Mouse (Mus musculus): ENCODE data around the gene Rad1.
"Not testable (repeated sequence)": the region's sequence is repeated elsewhere in the genome, so short reads cannot be mapped to it uniquely, and the experiment has no call there.

The Rad1 gene

DNA sequence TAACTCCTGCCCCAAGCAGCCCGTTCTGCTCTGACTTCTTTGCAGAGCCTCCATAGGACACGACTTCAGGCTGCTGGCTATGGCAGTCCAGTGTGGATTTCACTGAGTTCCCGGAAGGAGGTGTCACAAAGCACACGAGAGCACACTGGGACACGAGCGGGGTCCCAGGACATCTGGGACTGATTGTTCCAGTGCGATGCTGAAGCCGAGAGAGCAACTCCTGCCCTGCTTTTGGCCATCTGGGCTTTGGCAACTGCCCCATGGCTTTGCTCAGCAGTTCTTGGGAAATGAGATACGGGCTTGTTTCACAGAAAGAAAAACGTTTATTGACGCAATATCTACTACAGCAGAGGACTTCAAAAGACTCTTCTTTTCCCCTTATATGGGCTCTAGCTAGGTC is 20.3 kb downstream of the Rad1 start:
- no peak for DNase-seq (ENCODE audit: extremely low read depth, low read depth)

DNA sequence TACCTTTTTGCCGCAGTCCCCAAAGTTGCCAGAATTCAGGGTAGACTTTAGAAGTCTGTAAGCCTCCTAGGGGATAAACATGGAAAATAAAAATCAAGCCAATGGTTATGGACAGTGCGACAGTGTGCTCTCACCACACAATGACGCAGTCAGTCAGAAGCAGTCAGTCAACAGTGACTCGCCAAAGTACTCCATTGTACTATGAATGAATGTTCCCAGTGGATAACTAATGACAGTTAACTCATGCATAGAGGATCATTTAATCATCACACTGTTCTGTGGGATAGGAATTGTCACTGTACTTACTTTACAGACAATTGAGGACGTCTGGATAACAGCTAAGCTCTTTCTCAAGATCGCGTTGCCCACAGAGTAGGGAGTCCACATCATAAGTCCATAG is 29.3 kb downstream of the Rad1 start:
- DNase-seq (ENCODE audit: extremely low read depth, low read depth) = no peak

DNA sequence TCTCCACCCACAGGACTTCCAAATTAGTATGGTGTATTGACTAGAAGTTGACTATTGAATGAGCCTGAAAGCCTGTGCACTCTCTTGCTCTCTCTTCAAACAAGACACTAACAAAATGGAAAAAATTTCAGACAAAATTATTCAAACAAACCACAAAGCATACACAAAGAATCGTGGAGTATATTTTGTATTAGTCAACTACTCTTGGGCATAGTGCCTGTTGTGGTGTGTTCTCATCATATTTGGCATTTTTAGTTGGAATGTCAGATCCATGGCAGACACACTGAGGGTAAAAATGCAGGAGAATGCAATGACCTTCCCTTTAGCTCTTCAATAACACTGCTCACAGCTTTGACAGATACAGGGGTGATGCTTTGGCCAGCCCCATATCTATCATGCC is 40.1 kb downstream of the Rad1 start:
- no peak for DNase-seq (ENCODE audit: extremely low read depth, low read depth)

DNA sequence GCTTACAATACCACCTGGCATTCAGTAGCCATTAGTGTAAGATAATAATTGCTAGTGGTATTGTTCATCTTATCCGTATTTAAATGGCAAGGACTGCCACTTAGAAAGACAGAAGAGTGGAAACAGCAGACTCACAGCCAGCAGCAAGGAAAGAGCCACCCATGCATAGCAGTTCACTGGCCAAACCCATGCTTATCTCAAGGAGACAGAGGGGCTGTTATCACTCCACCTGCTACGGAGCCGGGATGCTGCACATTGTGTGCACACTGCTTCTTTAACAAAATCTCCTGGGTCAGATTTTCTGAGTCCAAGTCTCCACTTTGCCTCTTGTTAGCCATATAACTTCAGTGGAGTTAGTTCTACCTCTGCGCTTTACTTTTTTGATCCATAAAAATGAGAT is 45.5 kb downstream of the Rad1 start:
- DNase-seq (ENCODE audit: extremely low read depth, low read depth) = peak; percentile 47

DNA sequence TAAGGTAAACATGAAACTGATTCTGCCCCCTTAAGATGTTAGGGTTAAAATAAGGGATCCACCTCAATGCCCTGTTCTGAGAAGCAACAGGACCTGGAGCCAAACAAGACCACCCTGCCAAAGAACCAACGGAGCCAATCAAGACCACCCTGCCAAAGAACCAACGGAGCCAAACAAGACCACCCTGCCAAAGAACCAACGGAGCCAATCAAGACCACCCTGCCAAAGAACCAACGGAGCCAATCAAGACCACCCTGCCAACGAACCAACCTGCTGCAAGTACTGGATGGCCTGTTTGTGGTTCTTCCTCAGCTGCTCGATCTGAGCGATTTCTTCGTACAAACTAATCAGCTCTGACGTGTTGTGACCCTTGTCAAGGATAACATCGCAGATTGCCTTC is 47.5 kb downstream of the Rad1 start:
- DNase-seq (ENCODE audit: extremely low read depth, low read depth) = not testable (repeated sequence)

DNA sequence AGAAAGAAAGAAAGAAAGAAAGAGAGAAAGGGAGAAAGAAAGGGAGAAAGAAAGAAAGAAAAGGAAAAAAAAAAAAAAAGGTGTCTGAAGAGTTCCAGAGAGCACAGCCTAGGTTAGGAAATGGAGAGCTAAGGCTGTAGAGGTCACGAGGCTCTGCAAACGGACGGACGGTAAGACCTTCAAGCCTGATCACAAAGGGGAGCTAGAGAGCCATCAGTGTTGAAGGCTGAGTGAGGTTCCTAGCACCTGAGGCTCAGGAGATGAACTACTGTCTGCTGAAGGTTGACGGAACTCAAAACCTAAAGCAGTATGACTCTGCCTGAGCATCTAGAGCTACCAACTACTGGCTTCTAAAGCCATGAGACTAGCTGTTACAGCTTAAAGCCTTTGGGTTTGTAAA is 48.8 kb downstream of the Rad1 start:
- no peak for DNase-seq (ENCODE audit: extremely low read depth, low read depth)

DNA sequence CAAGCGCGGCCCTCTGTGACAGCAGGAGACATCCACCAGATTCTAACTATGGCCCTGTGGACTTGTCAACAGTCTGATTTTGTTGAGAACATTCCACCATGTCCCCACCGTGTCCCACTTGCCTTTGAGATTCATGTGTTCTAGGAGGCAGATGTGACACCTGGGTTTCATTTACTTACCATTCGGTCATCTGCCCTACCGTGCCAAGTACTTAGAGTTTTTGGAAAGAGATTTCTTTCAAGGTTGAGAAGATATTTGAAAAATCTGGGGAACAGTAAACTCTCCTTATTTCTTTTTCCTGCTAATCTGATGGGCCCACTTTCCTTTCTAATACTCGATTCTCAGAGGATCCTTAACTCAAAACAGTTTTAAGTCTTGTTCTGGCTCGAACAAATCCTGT is 50.2 kb downstream of the Rad1 start:
- DNase-seq (ENCODE audit: extremely low read depth, low read depth) = no peak

DNA sequence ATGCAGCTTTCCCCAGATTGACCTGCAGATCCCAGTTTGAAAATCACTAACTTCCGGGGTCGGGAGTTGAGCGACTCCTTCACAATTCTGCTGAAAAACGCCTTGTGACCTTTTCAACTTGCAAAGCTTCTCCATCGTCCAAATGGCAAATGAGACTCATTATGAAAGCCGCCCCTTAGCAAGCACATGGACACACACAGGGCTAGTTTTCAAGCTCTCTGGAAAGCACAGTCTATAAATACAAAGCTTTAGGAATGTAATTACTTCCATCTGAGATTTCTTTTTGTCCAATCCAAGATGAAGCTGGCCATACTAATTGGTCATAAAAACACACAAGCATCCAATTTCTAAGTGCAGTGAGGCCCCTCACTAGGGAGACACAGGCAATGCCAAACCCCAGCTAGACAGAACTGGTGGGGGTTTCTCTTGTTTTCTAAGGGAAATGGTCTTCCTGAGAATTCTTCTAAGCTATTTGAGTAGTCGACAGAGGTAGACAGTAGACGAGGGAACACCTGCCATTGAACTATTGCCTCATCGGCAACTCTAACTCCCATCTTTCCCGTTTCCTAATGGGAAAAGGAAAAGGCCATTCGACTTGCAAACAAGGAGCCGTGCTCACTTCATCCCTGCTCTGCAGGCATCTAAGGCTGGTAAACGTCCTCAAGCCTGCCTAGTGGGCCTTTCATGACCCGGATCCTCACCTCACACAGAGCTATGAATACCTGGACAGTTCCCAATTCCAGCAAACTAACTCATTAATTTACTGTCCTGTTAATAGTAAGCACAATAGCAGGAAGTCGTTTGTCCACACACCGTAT is 54.7 kb downstream of the Rad1 start:
- DNase-seq (ENCODE audit: extremely low read depth, low read depth) = no peak

Data from MEL-GATA-1-ER (cell line).